Mouse (Mus musculus) macrophage (primary cell): Measurements from ENCODE around the gene Plekhg4. TPM values are rescaled to one million over a fixed set of nuclear protein-coding genes. Genes with fewer than 3 reads are reported as not detected.

Experiments
- H3K27ac ChIP-seq: fragments of 350-480 bp; formaldehyde crosslinking; 2 replicates; pipeline ENCODE4 v1.9.0; 2021
- H3K36me3 ChIP-seq: fragments of 350-480 bp; formaldehyde crosslinking; 2 replicates; pipeline ENCODE4 v1.9.0; 2021; ENCODE audit errors: inconsistent target
- H3K4me3 ChIP-seq: fragments of 350-480 bp; formaldehyde crosslinking; 2 replicates; pipeline ENCODE4 v1.9.0; 2021; ENCODE audit errors: inconsistent target
- H3K79me2 ChIP-seq: fragments of 350-480 bp; formaldehyde crosslinking; 2 replicates; pipeline ENCODE4 v1.9.0; 2021; ENCODE audit errors: inconsistent target
- WGBS: methylation state at CpG from one replicate; pipeline ENCODE4 v1.1.7; 2026; ENCODE audit warnings: inconsistent platforms; ENCODE audit not compliant: missing documents; 5-methylcytosine and 5-hydroxymethylcytosine counted together
- polyA plus RNA-seq: library from polyadenylated mRNA; stranded (reverse); fragments of 250-400 nt; gene quantifications from 3 replicates; pipeline ENCODE4 v1.2.4, GENCODE M21; 2018; ENCODE audit warnings: inconsistent platforms

Plekhg4 gene
- polyA plus RNA-seq, 1 experiment from 2014 or later = not detected

DNA sequence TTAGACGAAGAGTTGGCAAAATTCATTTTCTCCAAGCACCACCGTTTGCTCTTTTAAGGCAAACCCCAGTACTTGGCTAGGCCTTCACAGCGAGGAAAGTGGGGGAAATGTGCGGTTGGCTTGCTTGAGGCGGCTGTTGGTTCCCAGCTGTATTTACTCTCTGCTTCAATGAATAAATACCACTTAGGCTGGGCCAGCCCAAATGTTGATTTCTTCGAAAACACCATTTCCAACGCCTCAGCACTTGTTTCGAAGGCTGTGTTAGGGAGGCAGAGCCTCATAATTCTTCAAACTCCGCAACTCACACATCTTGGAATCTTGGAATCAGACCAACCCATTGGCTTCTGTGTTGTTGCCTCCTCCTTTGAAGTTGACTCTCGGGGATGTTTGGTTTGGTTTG, 33.3 kb downstream of the Plekhg4 start:
- no peak overlapping the region for H3K4me3 ChIP-seq
- H3K27ac ChIP-seq = no peak overlapping the region
- H3K79me2 ChIP-seq = no peaks in the 10 kb centered on the region
- 98% methylated on average over 10 of the region's 10 CpGs for WGBS
- H3K36me3 ChIP-seq = no peaks in the 10 kb centered on the region

DNA sequence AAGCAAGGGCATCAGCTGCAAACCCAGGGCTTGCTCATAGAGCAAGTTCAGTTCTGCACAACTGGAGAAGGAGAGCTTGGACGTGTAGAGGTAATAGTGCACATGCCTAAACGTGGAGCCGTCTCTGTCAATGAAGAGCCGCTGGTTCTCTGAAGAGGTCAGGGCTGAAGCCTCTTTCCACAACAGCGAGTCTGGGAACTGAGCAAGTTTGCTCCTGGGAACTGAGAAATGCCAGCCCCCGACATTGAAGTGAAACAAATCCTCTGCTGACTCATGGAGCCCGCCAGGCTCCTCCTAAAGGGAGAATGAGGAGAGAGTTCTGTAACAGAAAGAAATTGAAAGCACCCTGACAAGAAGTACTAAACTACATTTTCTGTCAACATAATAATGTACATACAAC, 35.3 kb downstream of the Plekhg4 start:
- 61% methylated on average over 7 of the region's 7 CpGs for WGBS
- Histone ChIP-seq H3K4me3 (no peak overlapping the region), H3K79me2 (no peaks in the 10 kb centered on the region), H3K36me3 (no peaks in the 10 kb centered on the region), H3K27ac (no peak overlapping the region)

DNA sequence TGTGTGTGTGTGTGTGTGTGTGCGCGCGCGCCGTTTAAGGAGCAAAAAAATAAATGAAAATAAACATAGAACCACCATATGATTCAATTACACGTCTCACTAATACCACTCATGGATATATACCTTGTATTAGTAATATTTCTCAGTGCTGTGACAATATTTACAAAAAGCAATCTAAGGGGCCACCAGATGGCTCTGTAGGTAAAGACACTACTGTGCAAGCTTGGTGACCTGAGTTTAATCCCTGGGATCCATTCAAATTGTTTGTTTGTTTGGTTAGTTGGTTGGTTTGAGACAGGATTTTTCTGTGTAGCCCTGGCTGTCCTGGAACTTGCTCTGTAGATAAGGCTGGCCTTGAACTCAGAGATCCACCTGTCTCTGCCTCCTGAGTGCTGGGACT, 36.9 kb downstream of the Plekhg4 start:
- Histone ChIP-seq H3K79me2 (no peaks in the 10 kb centered on the region), H3K27ac (no peak overlapping the region), H3K4me3 (no peak overlapping the region), H3K36me3 (no peaks in the 10 kb centered on the region)
- WGBS = 86% methylated on average over 1 of the region's 6 CpGs

DNA sequence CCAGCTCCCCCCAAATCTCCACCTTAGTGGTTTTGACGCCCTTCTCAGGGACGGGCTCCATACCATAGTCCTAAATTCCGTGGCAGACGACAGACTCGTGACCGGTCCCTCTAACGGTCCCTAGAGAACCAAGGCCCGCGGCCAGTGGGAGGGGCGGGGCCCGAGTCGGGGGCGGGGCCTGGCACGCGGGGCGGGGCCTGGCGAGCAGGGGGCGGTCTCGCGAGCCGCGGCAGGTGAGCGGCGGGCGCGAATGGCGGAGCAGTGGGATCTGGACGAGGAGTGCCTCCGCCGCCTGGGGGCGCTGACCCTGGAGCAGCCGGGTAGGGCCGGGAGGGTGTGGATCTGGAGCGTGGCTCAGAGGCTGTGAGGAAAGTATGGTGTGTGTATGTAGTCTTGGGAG, 40.3 kb downstream of the Plekhg4 start, which contains the start of the genes Kctd19 and Lrrc36:
Gene Kctd19 (minus strand): TSS at position 112 of the 400 bp plus-strand sequence.
Gene Lrrc36 (plus strand): TSS at position 181 of the 400 bp plus-strand sequence.
- 2% methylated on average over 34 of the region's 34 CpGs for WGBS
- H3K27ac ChIP-seq = no peak within 1 kb of the TSS
- no peaks in the 10 kb centered on the region for H3K36me3 ChIP-seq
- no peaks in the 10 kb centered on the region for H3K79me2 ChIP-seq
- H3K4me3 ChIP-seq = no peak within 1 kb of the TSS

DNA sequence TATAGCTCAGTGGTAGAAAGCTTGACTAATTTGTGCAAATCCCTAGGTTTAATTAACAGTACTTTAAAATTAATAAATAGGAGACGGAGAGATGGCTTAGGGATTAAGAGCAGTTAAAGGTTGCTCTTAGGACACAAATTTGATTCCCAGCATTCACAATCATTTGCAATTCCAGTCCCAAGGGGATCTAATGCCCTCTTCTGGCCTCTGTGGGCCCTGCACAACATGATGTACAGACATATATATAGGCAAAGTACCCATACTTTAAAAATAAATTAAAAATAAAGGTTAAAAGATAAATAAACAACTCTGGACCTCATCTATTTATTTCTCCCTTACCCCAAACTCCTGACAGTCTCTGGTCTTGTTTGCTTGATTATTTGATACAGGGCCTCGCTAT, 45.9 kb downstream of the Plekhg4 start:
- H3K4me3 ChIP-seq = no peak overlapping the region
- H3K36me3 ChIP-seq = no peaks in the 10 kb centered on the region
- H3K27ac ChIP-seq = no peak overlapping the region
- H3K79me2 ChIP-seq = no peaks in the 10 kb centered on the region
- WGBS = 94% methylated on average over 2 of the region's 2 CpGs

DNA sequence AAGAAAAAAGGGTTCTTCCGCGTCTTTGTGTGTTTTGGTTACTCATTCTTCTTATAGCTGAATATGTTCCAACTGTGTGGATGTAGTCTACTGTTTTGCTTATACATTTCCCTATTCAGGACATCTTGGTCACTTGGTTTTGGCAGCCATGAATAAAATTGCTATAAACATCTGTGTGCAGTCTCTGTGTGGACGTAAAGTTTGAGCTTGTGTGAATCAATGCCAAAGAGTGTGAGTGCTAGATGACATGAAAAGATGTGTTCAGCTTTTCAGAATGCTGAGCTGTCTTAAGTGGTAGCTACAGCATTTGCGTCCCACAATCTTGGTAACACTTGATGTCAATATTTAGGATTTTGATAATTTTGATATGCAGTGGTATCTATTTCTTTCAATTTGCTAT, 46.7 kb downstream of the Plekhg4 start:
- H3K27ac ChIP-seq = no peak overlapping the region
- H3K4me3 ChIP-seq = no peak overlapping the region
- no peaks in the 10 kb centered on the region for H3K36me3 ChIP-seq
- 97% methylated on average over 4 of the region's 4 CpGs for WGBS
- no peaks in the 10 kb centered on the region for H3K79me2 ChIP-seq

DNA sequence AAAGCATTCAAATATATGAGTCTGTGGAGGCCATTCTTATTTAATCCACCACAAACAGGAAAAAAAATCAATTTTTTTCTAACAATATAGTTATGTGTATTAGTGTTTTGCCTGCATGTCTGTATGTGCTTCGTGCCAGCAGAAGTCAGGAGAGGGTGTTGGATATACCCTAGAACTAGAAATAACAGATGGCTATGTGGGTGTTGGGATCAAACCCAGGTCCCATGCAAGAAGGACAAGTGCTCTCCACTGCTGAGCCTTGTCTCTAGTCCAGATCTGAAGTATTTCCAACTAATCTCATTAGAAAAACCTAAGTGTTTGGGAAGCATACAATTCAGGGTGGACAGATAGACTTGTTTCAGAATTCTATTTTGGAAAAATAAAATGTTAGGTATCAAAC, 48.9 kb downstream of the Plekhg4 start:
- H3K4me3 ChIP-seq = no peak overlapping the region
- H3K27ac ChIP-seq = no peak overlapping the region
- no peaks in the 10 kb centered on the region for H3K36me3 ChIP-seq
- no peaks in the 10 kb centered on the region for H3K79me2 ChIP-seq
- WGBS = 86% methylated on average over 1 of the region's 1 CpGs

DNA sequence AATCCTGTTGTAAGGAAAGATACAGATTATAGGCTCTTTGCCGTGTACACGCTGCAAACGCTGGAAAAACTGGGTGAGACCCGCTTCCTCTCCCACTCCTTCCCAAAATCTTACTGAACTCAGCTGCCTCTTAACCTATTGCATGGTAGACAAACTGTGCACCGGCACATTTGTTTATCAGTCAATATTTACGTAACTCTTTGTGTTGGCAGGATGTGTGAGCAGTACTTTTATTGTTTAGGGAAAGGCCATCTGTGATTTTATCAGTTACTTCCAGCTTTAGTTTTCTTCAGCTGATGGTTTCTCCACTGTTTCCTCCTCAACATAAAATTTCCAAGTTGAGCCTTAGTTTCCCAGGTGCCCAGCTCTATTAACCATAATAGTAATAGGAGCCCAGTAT, 53.8 kb downstream of the Plekhg4 start:
- H3K36me3 ChIP-seq = no peaks in the 10 kb centered on the region
- H3K27ac ChIP-seq = no peak overlapping the region
- H3K4me3 ChIP-seq = no peak overlapping the region
- no peaks in the 10 kb centered on the region for H3K79me2 ChIP-seq
- WGBS = 76% methylated on average over 6 of the region's 6 CpGs

DNA sequence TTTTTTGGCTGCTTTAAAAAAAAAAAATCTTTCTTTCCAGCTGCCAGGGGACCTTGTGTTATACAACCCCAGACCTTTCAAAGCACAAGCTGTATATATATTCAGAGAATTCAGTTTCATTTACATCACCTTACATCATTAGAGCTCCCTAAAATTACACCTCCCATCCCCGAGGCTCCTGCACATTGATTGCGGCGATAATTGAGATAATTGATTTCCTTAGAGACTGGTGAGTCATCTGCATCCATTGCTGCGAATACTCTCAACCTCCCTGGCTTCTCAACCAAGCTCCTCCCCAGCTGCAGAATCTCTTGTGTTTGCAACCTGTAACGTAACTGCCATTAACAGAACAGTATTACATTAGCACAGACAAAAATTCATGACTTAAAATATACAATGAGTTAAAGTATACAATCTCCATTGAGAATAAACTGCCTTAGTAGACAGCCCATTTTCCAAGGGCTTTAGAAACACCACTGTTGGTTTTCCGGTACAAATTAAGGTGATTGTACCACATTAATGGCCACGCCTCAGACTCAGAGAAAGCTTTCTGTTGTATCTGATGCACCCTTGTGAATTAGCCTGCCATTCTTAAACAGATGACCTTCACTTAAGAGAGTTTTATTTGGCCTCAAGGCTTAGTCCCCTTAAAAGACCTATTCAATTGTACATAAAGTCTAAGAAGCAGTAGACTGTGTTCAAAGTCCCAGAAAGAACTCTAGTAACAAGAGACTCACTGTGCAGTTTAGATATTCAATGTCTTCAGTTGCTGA, 58.9 kb downstream of the Plekhg4 start:
- no peak overlapping the region for H3K4me3 ChIP-seq
- no peaks in the 10 kb centered on the region for H3K79me2 ChIP-seq
- 85% methylated on average over 7 of the region's 7 CpGs for WGBS
- no peaks in the 10 kb centered on the region for H3K36me3 ChIP-seq
- H3K27ac ChIP-seq = no peak overlapping the region

Other genes starting within 250 kb of the Plekhg4 start
- not detected in 3 replicates for gene Ces4a, start 241.5 kb upstream of the Plekhg4 start, polyA plus RNA-seq
- 59.1 to 125 TPM (median 65.1 TPM) in 3 replicates for gene Cbfb, start 202.6 kb upstream of the Plekhg4 start, polyA plus RNA-seq
- 15.2 to 26.7 TPM (median 16.3 TPM) in 3 replicates for gene D230025D16Rik, start 148.1 kb upstream of the Plekhg4 start, polyA plus RNA-seq
- 1.8 to 2.8 TPM (median 2.4 TPM) in 3 replicates for gene B3gnt9, start 118.1 kb upstream of the Plekhg4 start, polyA plus RNA-seq
- 8.4 to 20.0 TPM (median 19.9 TPM) in 3 replicates for gene Tradd, start 108.7 kb upstream of the Plekhg4 start, polyA plus RNA-seq
- 2.1 to 7.5 TPM (median 3.9 TPM) in 3 replicates for gene Fbxl8, start 108.6 kb upstream of the Plekhg4 start, polyA plus RNA-seq
- gene Hsf4, start 103.5 kb upstream of the Plekhg4 start, polyA plus RNA-seq = 2.9 to 8.0 TPM (median 3.4 TPM) in 3 replicates
- gene Nol3, start 97.1 kb upstream of the Plekhg4 start, polyA plus RNA-seq = 0.16 to 0.77 TPM (median 0.73 TPM) in 3 replicates
- 0.79 to 3.9 TPM (median 1.5 TPM) in 3 replicates for gene 4931428F04Rik, start 83.4 kb upstream of the Plekhg4 start, polyA plus RNA-seq
- 0.19 to 0.32 TPM in 2 of 3 replicates, not detected in the other for gene Exoc3l, start 77.2 kb upstream of the Plekhg4 start, polyA plus RNA-seq
- gene E2f4, start 75.6 kb upstream of the Plekhg4 start, polyA plus RNA-seq = 30.2 to 47.0 TPM (median 34.1 TPM) in 3 replicates
- gene Elmo3, start 67.7 kb upstream of the Plekhg4 start, polyA plus RNA-seq = 0.29 to 0.43 TPM (median 0.33 TPM) in 3 replicates
- gene Lrrc29, start 47.0 kb upstream of the Plekhg4 start, polyA plus RNA-seq = 0.63 to 1.4 TPM (median 0.77 TPM) in 3 replicates
- gene Tmem208, start 46.9 kb upstream of the Plekhg4 start, polyA plus RNA-seq = 19.5 to 78.9 TPM (median 58.8 TPM) in 3 replicates
- gene Fhod1, start 25.3 kb upstream of the Plekhg4 start, polyA plus RNA-seq = 5.6 to 17.0 TPM (median 9.8 TPM) in 3 replicates
- 0.36 to 0.94 TPM (median 0.36 TPM) in 3 replicates for gene Slc9a5, start 24.4 kb upstream of the Plekhg4 start, polyA plus RNA-seq
- not detected in 3 replicates for gene Kctd19, start 40.2 kb downstream of the Plekhg4 start, polyA plus RNA-seq
- gene Lrrc36, start 40.3 kb downstream of the Plekhg4 start, polyA plus RNA-seq = 0.13 TPM in 1 of 3 replicates, not detected in the others
- 0.20 to 1.0 TPM (median 0.49 TPM) in 3 replicates for gene Tppp3, start 98.3 kb downstream of the Plekhg4 start, polyA plus RNA-seq
- gene Zdhhc1, start 123.6 kb downstream of the Plekhg4 start, polyA plus RNA-seq = 6.8 to 10.0 TPM (median 7.3 TPM) in 3 replicates
- not detected in 3 replicates for gene Hsd11b2, start 145.5 kb downstream of the Plekhg4 start, polyA plus RNA-seq
- 238 to 301 TPM (median 263 TPM) in 3 replicates for gene Atp6v0d1, start 192.8 kb downstream of the Plekhg4 start, polyA plus RNA-seq
- 13.3 to 20.5 TPM (median 14.5 TPM) in 3 replicates for gene Ripor1, start 232.0 kb downstream of the Plekhg4 start, polyA plus RNA-seq